10 mouse cellular contexts compared by ENCODE assay signal in the genomic region with DNA sequence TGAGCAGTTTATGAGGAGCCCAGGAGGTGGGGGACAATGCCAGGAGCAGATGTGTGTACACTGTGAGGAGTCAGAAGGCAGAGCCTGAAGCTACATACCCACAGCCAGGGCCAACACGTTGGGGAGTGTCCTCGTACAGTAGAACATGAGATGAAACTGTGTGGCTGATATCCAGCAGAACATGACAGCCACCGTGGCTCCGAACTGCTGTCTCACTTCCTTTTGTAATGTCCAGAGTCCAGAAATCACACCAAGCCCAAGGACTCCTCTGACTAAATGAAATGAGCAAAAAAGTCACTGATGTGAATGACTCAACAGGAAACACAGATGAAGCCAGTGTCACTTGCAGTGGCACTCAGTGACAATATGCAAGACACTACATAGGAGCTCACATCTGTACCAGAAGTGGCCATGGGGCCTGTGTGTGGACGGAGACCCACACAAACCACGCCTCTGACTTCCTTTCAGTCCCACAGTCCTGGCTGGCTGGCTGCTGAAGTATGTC.
"Had no signal": no experiment of that assay in that cellular context is flagged by ENCODE, and none has a peak within 500 bp of the region (broad histone marks: within the 10 kb centered on the region; RNA-seq: fewer than 3 reads in every experiment).

No protein-coding gene starts in this region.

- ATAC-seq: liver, embryonic 12.5 days; midbrain, embryonic 13.5 days had no signal

- H3K27me3 ChIP-seq: kidney, embryonic 15.5 days; limb, embryonic 13.5 days; liver, embryonic 12.5 days; midbrain, embryonic 13.5 days; neural tube, embryonic 15.5 days had no signal

- H3K9me3 ChIP-seq: kidney, embryonic 15.5 days; limb, embryonic 13.5 days; liver, embryonic 12.5 days; midbrain, embryonic 13.5 days; neural tube, embryonic 15.5 days had no signal

- H3K4me3 ChIP-seq: kidney, embryonic 15.5 days; limb, embryonic 13.5 days; liver, embryonic 12.5 days; midbrain, embryonic 13.5 days; myocyte; neural tube, embryonic 15.5 days had no signal

- DNase-seq: kidney, postnatal 14 days; left cerebral cortex, postnatal 4 days; lung, adult 18-20 months; right cerebral cortex, adult 18-20 months had no signal
